Mouse (Mus musculus) layer of hippocampus, adult 18-20 months (tissue): ENCODE measurements around the gene Gpr68. TPM values are rescaled to one million over a fixed set of nuclear protein-coding genes. Genes with fewer than 3 reads are reported as not detected.

ENCODE experiments used
- DNase-seq, 2 experiments: peaks; one replicate each; pipeline ENCODE4 v3.0.0; 2022; ENCODE audit warnings: low spot score in 2 of 2
- total RNA-seq, 2 experiments: library from RNA; stranded (reverse); gene quantifications; 2 replicates each; pipeline ENCODE4 v1.2.3; 2021

Gene Gpr68
- total RNA-seq, 2 experiments from 2014 or later, result 18.7 to 21.5 TPM

DNA sequence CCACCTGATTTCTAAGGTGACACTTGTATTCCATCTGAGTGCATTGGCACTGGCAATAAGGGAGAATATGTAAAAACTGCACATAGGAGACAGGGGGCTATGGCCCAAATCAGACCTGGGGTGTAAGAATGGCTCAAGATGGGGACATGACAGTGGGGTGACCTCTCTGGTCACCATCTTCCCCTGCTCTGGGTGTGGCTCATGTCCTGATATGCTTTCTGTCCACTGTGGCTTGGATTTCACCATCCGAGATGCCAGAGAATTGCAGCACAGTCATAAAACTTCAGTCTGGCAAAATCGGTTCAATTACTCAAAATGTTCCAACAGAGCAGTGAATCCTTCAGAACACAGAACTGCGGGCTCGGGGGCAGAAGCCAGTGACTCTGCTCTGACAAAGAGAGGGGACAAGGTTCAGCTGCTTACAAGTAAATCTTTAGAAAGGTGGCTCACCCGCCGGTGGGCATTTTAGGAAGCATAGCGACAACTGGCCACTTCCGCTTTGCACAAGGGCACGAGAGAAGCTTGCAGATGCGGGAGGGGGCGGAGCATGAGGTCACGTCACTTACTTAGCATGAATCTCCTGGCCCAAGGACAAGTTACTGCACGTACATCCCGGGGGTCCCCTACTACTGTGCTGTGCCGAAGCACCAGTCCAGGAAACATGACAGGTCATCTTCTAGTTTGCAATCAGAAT is 16.8 kb upstream of the Gpr68 start:
- no peak for DNase-seq

- peak in 1 of 2 experiments; percentile 49 for DNase-seq
Measured at GRCm38 (mm10) chr12:100910731-100911130, 2.7 kb upstream of the Gpr68 start.

- peak in 1 of 2 experiments; percentile 65 for DNase-seq
Measured at GRCm38 (mm10) chr12:100909765-100910164, 1.8 kb upstream of the Gpr68 start.

GRCm38 (mm10) chr12:100908298-100909034 is 468 bp upstream of the Gpr68 start:
- DNase-seq, result no peak

GRCm38 (mm10) chr12:100906861-100907260 is 1.1 kb downstream of the Gpr68 start:
- DNase-seq, result no peak

DNA sequence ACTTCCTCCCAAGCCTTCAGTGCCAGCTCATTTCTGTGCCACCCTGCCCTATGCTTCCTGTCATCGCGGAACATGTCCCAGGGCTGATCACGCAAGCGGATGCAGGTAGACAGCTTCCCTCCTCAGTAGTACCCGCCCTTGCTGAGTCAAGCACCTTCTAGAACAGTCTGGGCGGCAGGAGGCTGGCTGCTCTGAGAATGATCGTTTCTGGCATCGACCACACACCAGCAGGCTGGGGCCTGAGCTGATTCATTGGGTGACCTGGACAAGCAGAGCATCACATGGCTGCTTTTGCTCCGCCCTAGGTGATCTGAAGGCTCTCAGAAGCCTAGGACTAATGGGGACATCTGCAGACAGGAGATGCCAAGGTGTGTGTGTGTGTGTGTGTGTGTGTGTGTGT is 4.2 kb downstream of the Gpr68 start:
- no peak for DNase-seq

DNA sequence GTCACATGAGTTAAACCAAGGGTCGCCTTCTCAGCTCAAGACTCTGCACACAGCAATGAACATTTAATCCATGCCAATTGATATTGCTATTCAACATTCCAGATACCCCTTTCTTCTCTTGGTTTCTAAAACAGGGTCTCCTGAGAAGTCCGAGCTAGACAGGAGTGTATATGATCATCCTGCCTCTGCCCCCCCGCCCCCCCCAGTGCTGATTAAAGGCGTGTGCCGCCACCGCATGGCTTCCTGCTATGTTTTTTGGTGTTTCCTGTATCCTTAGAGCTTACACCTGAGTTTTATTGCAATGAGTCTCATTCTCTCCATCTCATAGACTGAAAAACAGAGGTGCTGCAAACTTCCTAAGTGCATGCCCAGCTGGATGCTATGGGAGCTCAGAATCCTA is 6.6 kb downstream of the Gpr68 start:
- no peak for DNase-seq

DNA sequence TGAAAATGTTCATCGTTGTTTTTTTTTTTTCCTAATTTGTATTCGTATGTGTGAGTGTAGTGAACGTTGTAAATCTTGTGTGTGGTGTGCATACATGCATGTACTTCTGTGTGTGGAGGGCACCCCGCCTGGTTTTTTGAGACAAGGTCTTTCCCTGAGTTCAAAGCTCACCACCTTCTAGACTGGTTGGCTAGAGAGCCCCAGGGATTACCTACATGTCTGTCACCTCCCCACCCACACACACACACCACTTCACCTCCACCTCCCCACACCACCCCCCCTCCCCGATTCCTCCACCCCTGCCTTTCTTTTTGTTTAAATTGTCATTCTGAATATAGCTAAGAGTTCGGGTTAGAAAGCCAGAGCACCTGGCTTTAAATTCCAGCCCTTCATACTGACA is 7.1 kb downstream of the Gpr68 start:
- DNase-seq, result no peak

GRCm38 (mm10) chr12:100899111-100899640 is 8.8 kb downstream of the Gpr68 start:
- peak; percentile 26 to 45 for DNase-seq

DNA sequence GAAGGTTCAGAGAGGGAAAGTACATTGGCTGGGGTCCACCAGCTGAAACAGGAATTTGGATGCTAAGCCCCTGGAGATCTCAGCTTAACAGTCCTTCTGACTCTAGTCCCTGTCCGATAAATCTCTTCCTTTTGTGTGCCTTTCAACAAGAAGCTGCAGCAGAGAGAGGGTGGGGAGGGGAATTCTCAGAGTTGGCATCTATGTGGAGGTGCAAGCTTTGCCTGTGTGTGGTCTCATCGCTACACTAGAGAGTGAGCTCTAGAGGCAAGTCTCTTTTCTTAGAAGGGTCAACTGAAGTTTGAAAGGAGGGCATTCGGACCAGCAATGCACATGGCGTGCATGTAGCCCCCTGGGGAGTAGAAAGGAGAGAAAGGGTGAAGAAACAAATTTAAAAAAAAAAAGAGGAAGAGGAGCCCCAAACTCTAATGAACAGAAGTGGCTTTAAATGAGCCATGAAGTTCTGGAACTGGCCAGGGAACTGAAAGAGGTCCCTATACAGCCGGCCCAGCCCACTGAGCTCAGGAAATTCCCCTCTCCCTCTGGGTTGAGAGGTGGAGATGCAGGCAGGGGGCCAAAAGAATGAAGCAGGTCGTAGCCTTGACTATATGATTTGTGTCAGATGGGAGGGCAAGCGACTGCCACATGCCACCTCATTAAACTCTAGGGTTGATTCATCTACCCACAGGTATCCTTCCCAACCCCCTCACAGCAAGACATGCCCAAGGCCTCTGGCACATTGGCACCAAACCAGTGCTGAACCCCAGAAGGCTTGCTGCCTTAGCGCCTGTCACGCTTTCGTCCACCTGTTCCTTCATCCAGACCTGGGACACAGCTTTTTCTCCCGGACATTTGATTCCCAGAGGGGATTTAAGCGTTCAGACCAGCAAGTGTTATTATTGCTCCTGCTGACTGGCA is 10.0 kb downstream of the Gpr68 start:
- no peak for DNase-seq

GRCm38 (mm10) chr12:100896661-100897060 is 11.3 kb downstream of the Gpr68 start:
- peak in 1 of 2 experiments; percentile 31 for DNase-seq

GRCm38 (mm10) chr12:100895504-100895903 is 12.5 kb downstream of the Gpr68 start:
- DNase-seq, result no peak

DNA sequence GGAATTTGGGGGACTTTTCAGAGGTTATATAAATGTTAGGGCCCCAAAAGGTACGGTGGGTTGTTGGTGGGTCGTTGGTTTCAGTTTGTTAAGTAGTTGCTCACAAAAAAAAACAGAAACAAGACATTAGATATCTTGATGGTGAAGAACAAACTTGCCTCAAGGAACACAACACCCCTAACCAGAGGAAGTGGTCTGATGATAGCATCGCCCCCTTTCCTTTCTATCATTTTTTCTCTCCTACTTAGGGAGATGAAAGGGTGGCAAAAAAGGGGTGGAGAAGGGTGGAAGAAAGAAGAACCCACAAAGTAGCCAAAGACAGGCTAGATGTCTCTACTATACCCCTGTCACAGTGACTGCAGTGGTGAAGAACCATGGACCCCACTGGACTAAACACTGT is 17.4 kb downstream of the Gpr68 start:
- no peak for DNase-seq

GRCm38 (mm10) chr12:100887801-100888258 is 20.2 kb downstream of the Gpr68 start:
- peak; percentile 73 to 80 for DNase-seq

GRCm38 (mm10) chr12:100886877-100887276 is 21.1 kb downstream of the Gpr68 start:
- peak in 1 of 2 experiments; percentile 47 for DNase-seq

- DNase-seq, result no peak
Measured at GRCm38 (mm10) chr12:100885585-100885984, 22.4 kb downstream of the Gpr68 start.

GRCm38 (mm10) chr12:100883168-100883567 is 24.8 kb downstream of the Gpr68 start:
- DNase-seq, result no peak

- no peak for DNase-seq
Measured at GRCm38 (mm10) chr12:100878556-100878955, 29.4 kb downstream of the Gpr68 start.

DNA sequence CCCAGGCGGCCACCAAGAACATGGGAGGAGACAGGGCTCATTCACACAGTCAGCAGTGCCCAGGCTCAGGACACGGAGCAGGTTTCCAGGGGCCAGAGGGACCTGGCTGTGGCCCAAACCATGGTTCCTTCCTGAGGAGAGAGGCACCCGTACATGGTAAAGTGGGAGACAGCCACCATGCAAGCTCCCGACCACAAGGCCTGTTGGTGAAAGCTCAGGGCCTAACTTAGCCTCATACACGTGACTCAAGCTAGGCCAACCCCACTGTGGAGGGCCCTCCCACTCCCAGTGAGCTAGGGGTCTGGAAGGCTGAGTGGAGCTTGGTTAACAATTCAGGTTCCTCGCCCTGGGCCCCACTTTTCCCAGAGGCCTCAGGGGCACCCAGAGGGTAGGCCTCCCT is 30.1 kb downstream of the Gpr68 start:
- no peak for DNase-seq

DNA sequence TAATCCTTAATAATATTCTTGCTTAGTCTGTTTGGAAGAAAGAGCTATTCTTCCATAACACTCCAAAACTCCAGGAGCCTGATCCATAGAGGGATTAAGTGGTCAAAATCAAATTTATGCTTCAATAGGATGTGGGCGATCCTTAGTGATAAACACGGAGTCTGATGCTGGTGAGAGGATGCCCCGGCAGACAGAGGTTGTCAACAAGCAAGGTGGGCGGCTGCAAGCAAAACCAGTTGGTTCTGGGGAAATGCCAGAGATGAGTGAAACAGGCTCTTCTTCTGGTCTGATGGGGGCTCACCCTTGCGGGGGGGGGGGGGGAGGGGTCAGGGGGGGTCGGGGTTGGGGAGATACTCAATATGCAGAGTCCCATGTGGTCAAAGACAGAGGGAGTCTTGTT is 32.0 kb downstream of the Gpr68 start:
- no peak for DNase-seq

DNA sequence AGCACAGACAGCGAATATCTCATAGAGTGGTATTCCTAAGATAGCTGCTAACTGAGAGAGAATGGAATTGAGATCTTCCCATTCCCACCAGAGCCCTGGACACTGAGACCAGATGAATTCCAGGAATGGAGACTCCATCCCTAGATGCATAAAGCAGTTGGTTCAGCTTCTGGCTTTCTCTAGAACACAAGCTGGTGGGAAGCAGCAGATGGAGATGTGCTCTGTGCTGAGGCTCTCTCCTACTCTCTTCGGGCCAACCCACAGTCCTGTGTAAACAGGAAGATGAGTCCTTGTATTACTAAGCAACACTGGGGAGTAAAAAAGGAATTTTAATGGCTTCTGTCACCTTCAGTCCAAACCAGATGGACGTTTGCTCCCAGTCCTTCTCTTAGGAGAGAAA is 32.4 kb downstream of the Gpr68 start:
- DNase-seq, result peak; percentile 57 to 77
